Mouse (Mus musculus): Measurements from ENCODE around the gene Serpinb9. TPM values are rescaled to one million over a fixed set of nuclear protein-coding genes. Genes with fewer than 3 reads are reported as not detected.

The Serpinb9 gene
- polyA plus RNA-seq, 1 experiment: 15.0 TPM

DNA sequence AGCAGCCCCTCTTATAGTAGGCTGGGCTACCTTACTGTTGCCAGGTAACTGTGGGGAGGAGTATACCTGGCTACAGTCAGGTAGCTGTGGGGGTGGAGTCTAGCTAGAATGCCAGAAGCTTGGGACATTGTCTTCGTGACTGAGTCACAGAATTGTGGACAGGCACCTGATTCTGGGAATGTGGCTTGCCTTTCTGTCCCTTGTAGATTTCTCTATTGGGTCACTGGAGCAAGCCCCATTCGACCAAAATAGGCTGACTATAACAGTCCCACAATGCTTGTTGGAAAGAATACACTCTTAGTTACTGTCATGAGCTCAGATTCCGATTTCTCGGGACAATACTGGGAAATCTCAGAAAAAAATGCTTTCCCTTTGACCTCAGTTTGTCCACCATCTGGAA is 8.0 kb upstream of the Serpinb9 start:
- Histone ChIP-seq H3K27ac (ENCODE audit: insufficient read depth, low read length) (no peak overlapping the region), H3K4me1 (ENCODE audit: control insufficient read depth, insufficient read depth, low read length) (no peaks in the 10 kb centered on the region), H3K4me3 (ENCODE audit: insufficient read depth, low read length) (no peak overlapping the region)
- no peak for TF ChIP-seq POLR2A (IDR thresholded peaks at IDR 0.05; ENCODE audit: low read depth, low read length)
- no peak for TF ChIP-seq CTCF (IDR thresholded peaks at IDR 0.05; ENCODE audit: borderline replicate concordance, insufficient read depth, low read length)

DNA sequence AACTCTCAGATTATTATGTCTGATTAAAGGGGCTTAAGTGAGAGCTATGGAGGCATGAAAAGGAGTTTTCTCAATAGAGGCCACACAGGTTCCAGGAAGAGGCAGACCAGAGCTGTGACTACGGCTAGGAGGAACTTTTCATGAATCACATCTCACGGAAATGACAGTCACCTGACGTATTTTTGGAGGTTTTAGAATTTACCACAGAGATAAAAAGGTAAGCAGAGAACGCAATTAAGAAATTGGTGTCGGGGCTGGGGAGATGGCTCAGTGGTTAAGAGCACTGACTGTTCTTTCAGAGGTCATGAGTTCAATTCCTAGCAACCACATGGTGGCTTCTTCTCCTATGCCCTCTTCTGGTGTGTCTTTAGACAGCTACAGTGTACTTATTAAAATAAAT is 1.7 kb upstream of the Serpinb9 start:
- no peak overlapping the region for H3K4me3 ChIP-seq (ENCODE audit: insufficient read depth, low read length)
- TF ChIP-seq POLR2A (IDR thresholded peaks at IDR 0.05; ENCODE audit: low read depth, low read length) (no peak), CTCF (IDR thresholded peaks at IDR 0.05; ENCODE audit: borderline replicate concordance, insufficient read depth, low read length) (no peak)

DNA sequence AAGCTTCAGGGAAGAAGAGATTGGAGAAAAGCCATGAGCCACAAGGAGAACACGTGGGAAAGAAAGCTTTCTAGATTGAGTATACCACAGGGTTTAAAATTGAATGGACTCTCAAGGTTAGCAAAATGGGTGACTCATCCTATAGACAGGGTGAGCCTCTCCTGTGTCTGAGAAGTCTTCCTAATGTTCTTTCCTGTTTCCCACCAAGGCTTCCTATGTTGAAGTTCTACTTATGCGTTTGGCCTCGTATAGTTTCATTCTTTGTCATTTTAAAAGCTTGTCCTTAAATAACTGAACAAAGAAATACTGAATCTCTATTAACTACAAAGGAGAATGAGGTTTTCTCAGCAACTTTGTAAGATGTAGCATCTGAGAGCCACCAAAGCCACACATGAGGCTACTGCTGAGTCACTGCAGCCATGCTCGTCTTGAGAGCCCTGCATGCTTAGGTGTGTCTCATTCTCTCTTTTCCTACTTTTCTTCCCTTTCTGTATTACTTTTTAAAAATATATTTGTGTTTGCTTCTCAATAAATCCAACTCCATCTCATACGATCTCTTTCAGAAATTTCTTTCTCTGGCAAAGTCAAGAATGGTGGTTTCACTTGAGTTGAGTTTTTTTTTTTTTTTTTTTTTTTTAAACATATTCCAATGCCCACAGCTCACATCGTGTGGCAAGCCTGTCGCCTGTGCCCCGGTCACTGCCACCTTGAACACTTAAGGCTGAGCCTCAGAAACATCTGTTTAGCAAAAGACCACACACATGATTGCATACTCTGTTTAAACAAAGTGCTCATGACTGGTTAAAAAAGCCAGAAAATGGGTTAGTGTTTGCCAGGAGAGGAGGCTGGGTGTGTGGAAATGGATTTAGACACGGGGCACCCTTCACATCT is 718 bp downstream of the Serpinb9 start:
- Histone ChIP-seq H3K27ac (ENCODE audit: insufficient read depth, low read length) (peak overlapping the region; percentile 69), H3K4me3 (ENCODE audit: insufficient read depth, low read length) (peak overlapping the region; percentile 9; the same call in 1 of the 2 replicates), H3K4me1 (ENCODE audit: control insufficient read depth, insufficient read depth, low read length) (peaks cover 4% of the 10 kb centered on the region)
- no peak for TF ChIP-seq CTCF (IDR thresholded peaks at IDR 0.05; ENCODE audit: borderline replicate concordance, insufficient read depth, low read length)

More for the DNA sequence above, 1.7 kb upstream of the Serpinb9 start:
- Histone ChIP-seq H3K4me1 (ENCODE audit: control insufficient read depth, insufficient read depth, low read length) (peaks cover 4% of the 10 kb centered on the region), H3K27ac (ENCODE audit: insufficient read depth, low read length) (no peak overlapping the region)

DNA sequence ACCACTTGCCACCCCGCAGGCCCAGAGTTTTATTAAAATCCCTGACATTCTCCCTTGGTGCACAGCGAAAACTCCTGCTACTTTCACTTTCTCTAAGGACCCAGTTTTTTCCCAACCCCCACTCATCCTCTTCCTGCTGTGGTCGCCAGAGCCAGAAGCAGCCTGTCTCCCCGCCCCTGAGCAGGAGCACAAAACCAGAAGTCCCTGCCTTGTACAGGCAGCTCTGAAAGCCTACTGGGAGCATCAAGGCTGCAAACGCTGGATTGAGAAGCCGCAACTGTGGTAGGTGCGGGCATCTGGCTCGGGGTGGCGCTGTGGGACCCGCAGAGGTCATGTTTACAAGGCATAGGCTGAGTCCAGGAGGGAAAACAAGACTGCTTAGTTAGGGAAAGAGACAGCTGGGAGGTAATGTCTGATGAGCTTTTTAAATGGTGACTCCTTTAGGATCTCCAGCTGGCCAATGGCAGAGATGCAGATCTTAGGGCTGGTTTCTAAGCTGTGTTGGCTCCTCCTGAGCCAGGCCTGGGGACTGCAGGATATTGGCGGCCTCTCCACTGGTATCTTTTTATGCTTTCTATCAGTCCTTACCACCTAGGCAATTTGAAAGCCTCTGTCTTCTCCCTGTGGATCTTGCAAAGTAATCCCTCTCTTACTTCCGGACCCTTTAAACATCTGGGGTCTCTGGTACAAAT is 1.5 kb downstream of the Serpinb9 start:
- TF ChIP-seq CTCF (IDR thresholded peaks at IDR 0.05; ENCODE audit: borderline replicate concordance, insufficient read depth, low read length): peak; percentile 54; the same call in 1 of the 2 replicates
- peak; percentile 60 for TF ChIP-seq POLR2A (IDR thresholded peaks at IDR 0.05; ENCODE audit: low read depth, low read length)
- Histone ChIP-seq H3K27ac (ENCODE audit: insufficient read depth, low read length) (peak overlapping the region; percentile 69), H3K4me3 (ENCODE audit: insufficient read depth, low read length) (peak overlapping the region; percentile 9; the same call in 1 of the 2 replicates), H3K4me1 (ENCODE audit: control insufficient read depth, insufficient read depth, low read length) (peaks cover 4% of the 10 kb centered on the region)

DNA sequence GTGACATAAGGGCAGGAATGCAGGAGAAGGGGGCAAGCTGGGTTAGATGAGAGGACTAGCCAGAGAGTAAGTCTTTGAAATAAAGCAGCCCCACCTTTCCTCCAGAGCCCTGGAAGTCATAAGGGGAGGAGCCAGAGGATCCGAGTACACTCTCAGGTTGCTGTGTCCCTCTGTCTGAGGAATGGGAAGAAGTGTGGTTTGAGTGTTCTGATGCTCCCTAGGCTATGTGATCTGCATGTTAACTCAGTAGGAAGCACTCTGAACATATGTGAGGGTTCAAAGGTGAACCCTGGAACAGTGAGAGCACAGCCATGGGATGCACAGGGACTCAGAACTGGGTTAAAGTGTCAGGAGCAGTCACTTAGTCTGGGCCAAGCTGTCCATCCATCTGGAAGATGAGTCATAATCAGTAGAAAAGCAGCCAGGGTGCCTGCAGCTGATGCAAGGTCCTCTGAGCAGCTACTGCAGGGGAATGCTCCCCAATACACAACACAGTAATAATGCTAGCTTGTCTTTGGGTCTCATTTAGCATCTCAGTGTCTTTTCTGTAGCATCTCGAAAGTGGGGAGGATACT is 2.5 kb downstream of the Serpinb9 start:
- Histone ChIP-seq H3K4me1 (ENCODE audit: control insufficient read depth, insufficient read depth, low read length) (peaks cover 4% of the 10 kb centered on the region), H3K27ac (ENCODE audit: insufficient read depth, low read length) (no peak overlapping the region), H3K4me3 (ENCODE audit: insufficient read depth, low read length) (no peak overlapping the region)
- TF ChIP-seq CTCF (IDR thresholded peaks at IDR 0.05; ENCODE audit: borderline replicate concordance, insufficient read depth, low read length) (no peak), POLR2A (IDR thresholded peaks at IDR 0.05; ENCODE audit: low read depth, low read length) (no peak)

DNA sequence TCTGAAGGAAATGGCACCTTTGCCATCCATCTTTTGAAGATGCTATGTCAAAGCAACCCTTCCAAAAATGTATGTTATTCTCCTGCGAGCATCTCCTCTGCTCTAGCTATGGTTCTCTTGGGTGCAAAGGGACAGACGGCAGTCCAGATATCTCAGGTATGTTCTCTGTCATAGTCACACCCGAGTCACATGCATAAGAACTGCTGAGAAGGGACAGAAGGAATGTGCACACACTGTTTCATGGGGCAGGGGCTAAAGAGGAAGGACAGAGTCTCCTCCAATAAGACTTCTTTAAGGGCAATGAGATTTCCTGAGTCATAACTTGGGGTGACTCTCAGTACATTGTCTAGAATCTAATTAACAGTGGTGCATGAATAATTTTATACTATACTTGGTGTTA is 3.5 kb downstream of the Serpinb9 start:
- H3K27ac ChIP-seq (ENCODE audit: insufficient read depth, low read length): no peak overlapping the region
- no peak overlapping the region for H3K4me3 ChIP-seq (ENCODE audit: insufficient read depth, low read length)
- H3K4me1 ChIP-seq (ENCODE audit: control insufficient read depth, insufficient read depth, low read length): peaks cover 4% of the 10 kb centered on the region
- TF ChIP-seq CTCF (IDR thresholded peaks at IDR 0.05; ENCODE audit: borderline replicate concordance, insufficient read depth, low read length) (no peak), POLR2A (IDR thresholded peaks at IDR 0.05; ENCODE audit: low read depth, low read length) (no peak)

DNA sequence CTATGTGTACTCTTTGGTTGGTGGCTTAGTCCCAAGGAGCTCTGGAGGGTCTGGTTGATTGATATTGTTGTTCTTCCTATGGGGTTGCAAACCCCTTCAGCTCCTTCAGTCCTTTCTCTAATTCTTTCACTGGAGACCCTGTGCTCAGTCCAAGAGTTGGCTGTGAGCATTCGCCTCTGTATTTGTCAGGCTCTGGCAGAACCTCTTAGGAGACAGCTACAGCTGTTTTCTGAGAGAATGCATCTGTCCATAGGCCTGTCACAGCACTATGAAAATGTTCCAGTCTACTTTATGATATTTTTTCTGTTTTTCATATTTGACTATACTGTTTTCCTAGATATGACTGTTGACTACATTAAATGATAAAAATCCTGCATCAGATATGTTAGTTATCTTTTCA is 9.3 kb downstream of the Serpinb9 start:
- no peaks in the 10 kb centered on the region for H3K4me1 ChIP-seq (ENCODE audit: control insufficient read depth, insufficient read depth, low read length)
- TF ChIP-seq POLR2A (IDR thresholded peaks at IDR 0.05; ENCODE audit: low read depth, low read length) (no peak), CTCF (IDR thresholded peaks at IDR 0.05; ENCODE audit: borderline replicate concordance, insufficient read depth, low read length) (no peak)
- H3K27ac ChIP-seq (ENCODE audit: insufficient read depth, low read length): no peak overlapping the region
- no peak overlapping the region for H3K4me3 ChIP-seq (ENCODE audit: insufficient read depth, low read length)

DNA sequence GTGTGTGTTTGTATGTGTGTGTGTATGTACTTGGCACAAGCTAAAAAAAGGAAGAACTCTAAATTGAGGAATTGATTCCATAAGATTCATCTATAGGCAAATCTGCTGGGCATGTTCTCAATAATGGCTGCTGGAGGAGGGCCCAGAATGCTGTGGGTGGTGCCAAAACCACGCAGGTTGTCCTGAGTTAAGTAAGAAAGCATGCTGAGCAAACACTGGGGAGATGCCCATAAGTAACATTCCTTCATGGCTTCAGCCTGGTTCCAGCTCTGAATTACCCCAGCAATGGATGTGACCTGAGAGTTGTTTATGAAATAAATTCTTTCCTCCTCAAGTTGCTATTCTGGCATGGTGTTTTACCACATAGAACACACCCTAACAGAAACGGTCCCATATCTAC is 10.2 kb downstream of the Serpinb9 start:
- H3K4me1 ChIP-seq (ENCODE audit: control insufficient read depth, insufficient read depth, low read length): no peaks in the 10 kb centered on the region
- TF ChIP-seq POLR2A (IDR thresholded peaks at IDR 0.05; ENCODE audit: low read depth, low read length): no peak
- TF ChIP-seq CTCF (IDR thresholded peaks at IDR 0.05; ENCODE audit: borderline replicate concordance, insufficient read depth, low read length): no peak
- no peak overlapping the region for H3K4me3 ChIP-seq (ENCODE audit: insufficient read depth, low read length)
- no peak overlapping the region for H3K27ac ChIP-seq (ENCODE audit: insufficient read depth, low read length)

DNA sequence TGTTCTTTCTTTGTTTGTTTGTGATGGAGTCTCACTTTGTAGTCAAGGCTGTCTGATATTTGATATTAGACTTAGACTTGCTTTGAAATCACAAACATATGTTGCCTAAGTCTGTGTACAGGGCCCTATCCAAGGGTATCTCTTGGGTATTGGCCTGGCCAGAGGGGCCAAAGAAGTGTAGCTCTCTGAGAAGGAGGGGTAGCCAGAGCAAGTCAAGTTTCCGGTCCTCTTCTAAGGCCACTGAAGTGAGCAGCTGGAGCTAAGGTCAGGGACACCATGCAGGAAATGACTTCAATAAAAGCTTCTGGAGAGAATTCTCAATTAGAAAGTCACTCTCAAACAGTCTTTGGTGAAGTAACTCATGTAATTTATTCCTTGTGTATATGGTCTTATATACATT is 19.3 kb downstream of the Serpinb9 start:
- Histone ChIP-seq H3K27ac (ENCODE audit: insufficient read depth, low read length) (no peak overlapping the region), H3K4me3 (ENCODE audit: insufficient read depth, low read length) (no peak overlapping the region), H3K4me1 (ENCODE audit: control insufficient read depth, insufficient read depth, low read length) (peaks cover 3% of the 10 kb centered on the region; the same call in 1 of the 2 replicates)
- no peak for TF ChIP-seq POLR2A (IDR thresholded peaks at IDR 0.05; ENCODE audit: low read depth, low read length)
- no peak for TF ChIP-seq CTCF (IDR thresholded peaks at IDR 0.05; ENCODE audit: borderline replicate concordance, insufficient read depth, low read length)
